Mouse (Mus musculus): ENCODE measurements at regions not wholly inside any gene's neighbourhood (a gene's known extent, or its start where the extent isn't known, plus 50 kb on each side); places are given as distances from the start of the nearest gene placed in this dataset.

DNA sequence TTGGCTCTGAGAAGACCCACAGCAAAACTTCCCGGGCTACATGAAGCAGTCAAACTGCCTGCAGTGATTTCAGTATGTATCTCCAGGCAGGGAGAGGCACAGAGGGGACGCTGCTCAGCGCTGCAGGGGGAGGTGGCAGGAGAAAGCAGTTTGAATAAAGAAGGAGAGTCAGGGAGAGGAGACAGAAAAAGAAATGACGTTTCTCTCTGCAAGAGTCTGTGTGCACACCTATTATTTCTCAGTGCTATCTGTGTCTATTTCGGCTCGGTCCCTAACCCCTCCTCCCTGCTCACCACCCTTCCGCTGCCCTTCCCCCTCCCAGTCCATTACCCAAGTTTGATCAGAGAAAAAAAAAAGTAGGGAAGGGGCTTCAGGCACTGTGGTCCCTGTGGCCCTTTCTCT is 391.4 kb upstream of the Cited2 start:
- Histone ChIP-seq H3K4me1 (ENCODE audit: control insufficient read depth, insufficient read depth, low read length) (peaks cover 23% of the 10 kb centered on the region), H3K36me3 (ENCODE audit: control insufficient read depth, insufficient read depth, low read length) (no peaks in the 10 kb centered on the region), H3K4me3 (ENCODE audit: low read depth, low read length) (peak overlapping the region; percentile 19), H3K27ac (replicated peaks; ENCODE audit: low read depth, low read length) (no peak overlapping the region), H3K9ac (ENCODE audit: low read length) (peak overlapping the region; percentile 44; the same call in 1 of the 2 replicates), H3K9me3 (ENCODE audit: control insufficient read depth, low read length) (no peaks in the 10 kb centered on the region), H3K27me3 (ENCODE audit: control insufficient read depth, insufficient read depth, low read length) (no peaks in the 10 kb centered on the region), H3K4me2 (ENCODE audit: low read depth, severe bottlenecking) (peak overlapping the region; percentile 39)
- no peak for ATAC-seq (ENCODE audit: insufficient number of reproducible peaks, low FRiP score, low TSS enrichment, low read depth)
- WGBS, result 0% methylated on average over 7 of the region's 7 CpGs
- peak; percentile 34 for DNase-seq (ENCODE audit: low spot score)

- H3K9me3 ChIP-seq (ENCODE audit: control insufficient read depth, low read length), result no peaks in the 10 kb centered on the region
- no peak overlapping the region for H3K27ac ChIP-seq (replicated peaks; ENCODE audit: low read depth, low read length)
- H3K9ac ChIP-seq (ENCODE audit: low read length), result no peak overlapping the region
- peaks cover 23% of the 10 kb centered on the region for H3K4me1 ChIP-seq (ENCODE audit: control insufficient read depth, insufficient read depth, low read length)
- H3K4me3 ChIP-seq (ENCODE audit: low read depth, low read length), result no peak overlapping the region
- H3K4me2 ChIP-seq (ENCODE audit: low read depth, severe bottlenecking), result peak overlapping the region; percentile 39
- ATAC-seq (ENCODE audit: insufficient number of reproducible peaks, low FRiP score, low TSS enrichment, low read depth) (peak; percentile 57; the same call in 1 of the 2 replicates), DNase-seq (ENCODE audit: low spot score) (peak; percentile 74)
- no peaks in the 10 kb centered on the region for H3K27me3 ChIP-seq (ENCODE audit: control insufficient read depth, insufficient read depth, low read length)
- H3K36me3 ChIP-seq (ENCODE audit: control insufficient read depth, insufficient read depth, low read length), result no peaks in the 10 kb centered on the region
- 16% methylated on average over 6 of the region's 6 CpGs for WGBS
Observed at GRCm38 (mm10) chr10:17332025-17332767, 390.8 kb upstream of the Cited2 start.

DNA sequence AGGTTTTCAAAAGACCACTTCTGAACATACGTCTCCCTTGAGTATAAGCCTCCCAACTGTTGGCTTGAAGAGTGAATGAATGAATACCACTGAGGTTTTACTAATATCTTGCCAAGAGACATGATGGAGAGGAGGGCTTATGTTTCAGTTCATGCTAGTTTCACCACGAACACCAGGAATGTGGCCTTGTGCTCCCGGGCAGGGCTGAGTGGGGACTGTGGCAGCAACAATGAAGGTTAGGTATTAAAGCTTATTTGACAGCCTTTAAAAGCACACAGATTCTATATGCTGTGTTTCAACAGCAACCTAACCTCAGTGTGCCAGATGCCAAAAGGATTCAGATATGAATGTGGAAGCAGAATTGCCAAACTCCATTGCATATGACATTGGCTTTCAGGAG is 390.0 kb upstream of the Cited2 start:
- Histone ChIP-seq H3K27me3 (ENCODE audit: control insufficient read depth, insufficient read depth, low read length) (no peaks in the 10 kb centered on the region), H3K9me3 (ENCODE audit: control insufficient read depth, low read length) (no peaks in the 10 kb centered on the region), H3K9ac (ENCODE audit: low read length) (no peak overlapping the region), H3K4me2 (ENCODE audit: low read depth, severe bottlenecking) (no peak overlapping the region), H3K36me3 (ENCODE audit: control insufficient read depth, insufficient read depth, low read length) (no peaks in the 10 kb centered on the region), H3K27ac (replicated peaks; ENCODE audit: low read depth, low read length) (no peak overlapping the region), H3K4me3 (ENCODE audit: low read depth, low read length) (no peak overlapping the region), H3K4me1 (ENCODE audit: control insufficient read depth, insufficient read depth, low read length) (peaks cover 23% of the 10 kb centered on the region)
- WGBS, result 41% methylated on average over 3 of the region's 3 CpGs
- peak; percentile 24 for DNase-seq (ENCODE audit: low spot score)
- no peak for ATAC-seq (ENCODE audit: insufficient number of reproducible peaks, low FRiP score, low TSS enrichment, low read depth)

- H3K27ac ChIP-seq (replicated peaks; ENCODE audit: low read depth, low read length), result no peak overlapping the region
- 0 out of 2 replicates have a peak, but pooled peaks have one; percentile 21 for ATAC-seq (ENCODE audit: insufficient number of reproducible peaks, low FRiP score, low TSS enrichment, low read depth)
Observed at GRCm38 (mm10) chr10:17333676-17334075, 389.3 kb upstream of the Cited2 start.

DNA sequence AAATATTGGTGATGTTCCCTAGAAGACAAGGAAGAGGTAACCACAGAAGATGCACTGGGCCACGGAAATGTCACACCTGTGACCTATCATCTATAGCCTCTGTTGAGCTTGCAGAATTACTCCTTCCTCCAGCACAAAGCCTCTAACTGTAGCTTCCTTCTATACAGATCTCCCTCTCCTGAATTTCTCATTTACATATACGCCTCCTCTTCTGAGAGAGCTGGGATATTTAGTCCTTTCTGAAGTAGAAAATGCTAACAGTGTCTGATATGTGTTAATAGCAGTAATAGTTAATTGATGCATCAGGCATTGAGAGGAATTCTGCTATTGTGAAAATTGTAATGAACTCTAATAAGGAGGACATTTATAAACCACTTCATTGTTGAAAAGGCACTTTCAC is 385.8 kb upstream of the Cited2 start:
- WGBS, result 91% methylated on average over 2 of the region's 2 CpGs
- H3K4me3 ChIP-seq (ENCODE audit: low read depth, low read length), result no peak overlapping the region
- DNase-seq (ENCODE audit: low spot score) (no peak), ATAC-seq (ENCODE audit: insufficient number of reproducible peaks, low FRiP score, low TSS enrichment, low read depth) (no peak)
- no peaks in the 10 kb centered on the region for H3K9me3 ChIP-seq (ENCODE audit: control insufficient read depth, low read length)
- H3K4me1 ChIP-seq (ENCODE audit: control insufficient read depth, insufficient read depth, low read length), result peaks cover 18% of the 10 kb centered on the region
- H3K27me3 ChIP-seq (ENCODE audit: control insufficient read depth, insufficient read depth, low read length), result no peaks in the 10 kb centered on the region
- no peak overlapping the region for H3K4me2 ChIP-seq (ENCODE audit: low read depth, severe bottlenecking)
- no peak overlapping the region for H3K9ac ChIP-seq (ENCODE audit: low read length)
- no peak overlapping the region for H3K27ac ChIP-seq (replicated peaks; ENCODE audit: low read depth, low read length)
- H3K36me3 ChIP-seq (ENCODE audit: control insufficient read depth, insufficient read depth, low read length), result no peaks in the 10 kb centered on the region

More at GRCm38 (mm10) chr10:17333676-17334075, 389.3 kb upstream of the Cited2 start:
- H3K4me3 ChIP-seq (ENCODE audit: low read depth, low read length), result no peak overlapping the region
- H3K4me1 ChIP-seq (ENCODE audit: control insufficient read depth, insufficient read depth, low read length), result peaks cover 23% of the 10 kb centered on the region
- H3K9me3 ChIP-seq (ENCODE audit: control insufficient read depth, low read length), result no peaks in the 10 kb centered on the region
- H3K36me3 ChIP-seq (ENCODE audit: control insufficient read depth, insufficient read depth, low read length), result no peaks in the 10 kb centered on the region
- peak; percentile 36 for DNase-seq (ENCODE audit: low spot score)
- no peak overlapping the region for H3K9ac ChIP-seq (ENCODE audit: low read length)
- H3K4me2 ChIP-seq (ENCODE audit: low read depth, severe bottlenecking), result no peak overlapping the region
- H3K27me3 ChIP-seq (ENCODE audit: control insufficient read depth, insufficient read depth, low read length), result no peaks in the 10 kb centered on the region
- 4% methylated on average over 6 of the region's 6 CpGs for WGBS

GRCm38 (mm10) chr10:17343829-17344228 is 379.2 kb upstream of the Cited2 start:
- ATAC-seq (ENCODE audit: insufficient number of reproducible peaks, low FRiP score, low TSS enrichment, low read depth) (no peak), DNase-seq (ENCODE audit: low spot score) (no peak)
- 92% methylated on average over 1 of the region's 1 CpGs for WGBS
- Histone ChIP-seq H3K27me3 (ENCODE audit: control insufficient read depth, insufficient read depth, low read length) (no peaks in the 10 kb centered on the region), H3K4me1 (ENCODE audit: control insufficient read depth, insufficient read depth, low read length) (no peaks in the 10 kb centered on the region), H3K9ac (ENCODE audit: low read length) (no peak overlapping the region), H3K36me3 (ENCODE audit: control insufficient read depth, insufficient read depth, low read length) (no peaks in the 10 kb centered on the region), H3K4me3 (ENCODE audit: low read depth, low read length) (no peak overlapping the region), H3K27ac (replicated peaks; ENCODE audit: low read depth, low read length) (no peak overlapping the region), H3K4me2 (ENCODE audit: low read depth, severe bottlenecking) (no peak overlapping the region), H3K9me3 (ENCODE audit: control insufficient read depth, low read length) (no peaks in the 10 kb centered on the region)

- 54% methylated on average over 14 of the region's 14 CpGs for WGBS
- H3K27ac ChIP-seq (replicated peaks; ENCODE audit: low read depth, low read length), result no peak overlapping the region
- H3K9me3 ChIP-seq (ENCODE audit: control insufficient read depth, low read length), result no peaks in the 10 kb centered on the region
- H3K27me3 ChIP-seq (ENCODE audit: control insufficient read depth, insufficient read depth, low read length), result no peaks in the 10 kb centered on the region
- H3K4me1 ChIP-seq (ENCODE audit: control insufficient read depth, insufficient read depth, low read length), result peaks cover 3% of the 10 kb centered on the region; the same call in 1 of the 2 replicates
- DNase-seq (ENCODE audit: low spot score), result no peak
- no peak for ATAC-seq (ENCODE audit: insufficient number of reproducible peaks, low FRiP score, low TSS enrichment, low read depth)
- H3K9ac ChIP-seq (ENCODE audit: low read length), result no peak overlapping the region
- no peak overlapping the region for H3K4me3 ChIP-seq (ENCODE audit: low read depth, low read length)
- H3K36me3 ChIP-seq (ENCODE audit: control insufficient read depth, insufficient read depth, low read length), result no peaks in the 10 kb centered on the region
- no peak overlapping the region for H3K4me2 ChIP-seq (ENCODE audit: low read depth, severe bottlenecking)
Observed at GRCm38 (mm10) chr10:17352202-17352994, 370.6 kb upstream of the Cited2 start.

DNA sequence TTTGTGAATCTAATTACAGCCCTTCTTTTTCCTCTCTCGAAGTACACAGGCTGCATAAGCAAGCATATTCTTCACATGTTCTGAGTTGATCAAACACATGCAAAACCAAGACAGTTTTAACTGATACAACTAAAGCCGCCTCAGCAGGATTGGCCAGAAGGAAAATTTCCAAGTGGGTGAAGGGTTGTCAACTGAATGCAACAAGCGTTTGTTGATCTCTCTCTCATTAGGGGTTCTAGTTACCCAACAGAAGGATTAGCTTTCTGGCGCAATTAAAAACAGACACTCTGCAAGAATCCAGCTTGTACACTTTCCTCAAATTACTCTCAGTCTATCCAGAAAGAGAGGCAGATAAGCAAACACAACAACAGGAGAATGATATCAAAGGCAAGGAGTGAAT is 367.5 kb upstream of the Cited2 start:
- ATAC-seq (ENCODE audit: insufficient number of reproducible peaks, low FRiP score, low TSS enrichment, low read depth) (no peak), DNase-seq (ENCODE audit: low spot score) (no peak)
- no peak overlapping the region for H3K27ac ChIP-seq (replicated peaks; ENCODE audit: low read depth, low read length)
- H3K9me3 ChIP-seq (ENCODE audit: control insufficient read depth, low read length), result no peaks in the 10 kb centered on the region
- no peaks in the 10 kb centered on the region for H3K36me3 ChIP-seq (ENCODE audit: control insufficient read depth, insufficient read depth, low read length)
- peaks cover 3% of the 10 kb centered on the region; the same call in 1 of the 2 replicates for H3K4me1 ChIP-seq (ENCODE audit: control insufficient read depth, insufficient read depth, low read length)
- no peak overlapping the region for H3K4me3 ChIP-seq (ENCODE audit: low read depth, low read length)
- H3K27me3 ChIP-seq (ENCODE audit: control insufficient read depth, insufficient read depth, low read length), result no peaks in the 10 kb centered on the region
- no peak overlapping the region for H3K9ac ChIP-seq (ENCODE audit: low read length)
- no peak overlapping the region for H3K4me2 ChIP-seq (ENCODE audit: low read depth, severe bottlenecking)
- 35% methylated on average over 4 of the region's 4 CpGs for WGBS
